ENCODE assay signal across 21 mouse cellular contexts in the genomic region with DNA sequence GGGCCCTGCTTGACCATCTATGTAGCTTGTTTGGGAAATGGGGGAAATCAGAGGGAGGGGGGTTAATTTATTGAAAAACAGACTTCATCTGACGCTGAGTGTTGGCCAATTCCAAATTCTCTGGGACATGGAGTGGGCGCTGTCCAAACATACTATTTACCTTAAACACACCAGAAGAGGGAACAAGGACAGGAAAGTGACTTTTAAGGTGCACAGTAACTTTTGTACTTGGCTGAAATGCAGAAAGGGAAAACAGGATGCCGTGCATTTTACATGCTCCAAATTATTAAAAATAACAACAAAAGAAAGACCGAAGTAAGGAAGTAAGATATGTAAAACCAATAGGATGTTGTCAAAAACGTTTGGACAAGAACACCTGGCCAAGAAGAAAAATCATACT. TPM values are rescaled to one million over a fixed set of nuclear protein-coding genes. Genes with fewer than 3 reads are reported as not detected.
DNase-seq lines count a peak whose midpoint lies in the region; ATAC-seq and TF ChIP-seq lines count a peak whose summit lies in the region.
"Had no signal": no experiment of that assay in that cellular context is flagged by ENCODE, and none has a peak within 500 bp of the region (broad histone marks: within the 10 kb centered on the region; RNA-seq: fewer than 3 reads in every experiment).

No protein-coding gene starts in this region.

- peaks cover 14% of the 10 kb centered on the region for H3K4me1 ChIP-seq in hindbrain, embryonic 12.5 days
- peaks cover 43% of the 10 kb centered on the region for H3K4me1 ChIP-seq in hindbrain, embryonic 10.5 days (replicated peaks)
- peaks cover 61% of the 10 kb centered on the region for H3K4me1 ChIP-seq in forebrain, embryonic 10.5 days
- H3K4me1 ChIP-seq in limb, embryonic 14.5 days (ENCODE audit: control insufficient read depth, insufficient read depth, low read length): peaks cover 11% of the 10 kb centered on the region

- no peaks in the 10 kb centered on the region for H3K36me3 ChIP-seq in hindbrain, embryonic 12.5 days
- H3K36me3 ChIP-seq in hindbrain, embryonic 10.5 days: no peaks in the 10 kb centered on the region
- H3K36me3 ChIP-seq in forebrain, embryonic 10.5 days (replicated peaks): no peaks in the 10 kb centered on the region
- H3K36me3 ChIP-seq in limb, embryonic 14.5 days (ENCODE audit: control insufficient read depth, insufficient read depth, low read length): no peaks in the 10 kb centered on the region

- H3K27me3 ChIP-seq in hindbrain, embryonic 12.5 days: peaks cover 95% of the 10 kb centered on the region
- peaks cover 100% of the 10 kb centered on the region for H3K27me3 ChIP-seq in hindbrain, embryonic 10.5 days (ENCODE audit: insufficient read depth, poor library complexity, severe bottlenecking)
- H3K27me3 ChIP-seq in forebrain, embryonic 10.5 days (ENCODE audit: poor library complexity, severe bottlenecking): peaks cover 100% of the 10 kb centered on the region
- H3K27me3 ChIP-seq in limb, embryonic 14.5 days (ENCODE audit: control insufficient read depth, insufficient read depth, low read length): peaks cover 97% of the 10 kb centered on the region
- H3K27me3 ChIP-seq: Patski had no signal

- no peak overlapping the region for H3K4me2 ChIP-seq in hindbrain, embryonic 12.5 days (replicated peaks)
- no peak overlapping the region for H3K4me2 ChIP-seq in limb, embryonic 14.5 days (replicated peaks; ENCODE audit: low read depth, low read length, severe bottlenecking)
- H3K4me2 ChIP-seq: hindbrain, embryonic 14.5 days had no signal

- TF ChIP-seq POLR2A in brain, embryonic 14.5 days (IDR thresholded peaks at IDR 0.05; ENCODE audit: borderline replicate concordance, extremely low read depth, insufficient read depth, insufficient read length, poor library complexity, severe bottlenecking): no peak
- TF ChIP-seq POLR2A in limb, embryonic 14.5 days (IDR thresholded peaks at IDR 0.05; ENCODE audit: borderline replicate concordance, extremely low read depth, insufficient read depth, insufficient read length): no peak

- no peak overlapping the region for H3K9ac ChIP-seq in hindbrain, embryonic 12.5 days
- no peak overlapping the region for H3K9ac ChIP-seq in limb, embryonic 14.5 days (ENCODE audit: low read depth, low read length, severe bottlenecking)
- H3K9ac ChIP-seq: hindbrain, embryonic 14.5 days; liver, embryonic 14.5 days had no signal

- H3K9me3 ChIP-seq in hindbrain, embryonic 12.5 days (replicated peaks): no peaks in the 10 kb centered on the region
- H3K9me3 ChIP-seq in hindbrain, embryonic 10.5 days: no peaks in the 10 kb centered on the region
- no peaks in the 10 kb centered on the region for H3K9me3 ChIP-seq in forebrain, embryonic 10.5 days
- H3K9me3 ChIP-seq in limb, embryonic 14.5 days (ENCODE audit: control insufficient read depth, low read length): no peaks in the 10 kb centered on the region

- no peak for TF ChIP-seq CTCF in brain, embryonic 14.5 days (IDR thresholded peaks at IDR 0.05; ENCODE audit: borderline replicate concordance, extremely low read depth, insufficient read depth, insufficient read length)

- H3K4me3 ChIP-seq in hindbrain, embryonic 12.5 days: 0 out of 2 replicates have a peak overlapping the region, but pooled peaks have one; percentile 11
- H3K4me3 ChIP-seq in hindbrain, embryonic 10.5 days: no peak overlapping the region
- peak overlapping the region; percentile 60; the same call in 1 of the 2 replicates for H3K4me3 ChIP-seq in forebrain, embryonic 10.5 days
- H3K4me3 ChIP-seq in limb, embryonic 14.5 days (replicated peaks; ENCODE audit: low read length): 0 out of 2 replicates have a peak overlapping the region, but pooled peaks have one; percentile 8
- H3K4me3 ChIP-seq: gastrocnemius, adult 2 months had no signal

- DNase-seq in hindbrain, embryonic 10.5 days (ENCODE audit: low spot score): no peak
- DNase-seq in brain, embryonic 14.5 days (ENCODE audit: low read depth): peak; percentile 22
- DNase-seq in forebrain, embryonic 10.5 days (ENCODE audit: extremely low spot score, low spot score): no peak
- DNase-seq in limb, embryonic 14.5 days (ENCODE audit: low spot score): no peak
- no peak for DNase-seq in layer of hippocampus, postnatal 36 days
- no peak for DNase-seq in ovary, postnatal 14 days (ENCODE audit: low spot score)
- DNase-seq in cerebellum, adult 11-12 months: no peak
- DNase-seq: cerebellum, postnatal 25 days; gastrocnemius, adult 2 months; kidney, adult 8-10 months; left cerebral cortex, postnatal 4 days; right cerebral cortex, postnatal 4 days; thymus, adult 2 months had no signal

- WGBS in hindbrain, embryonic 12.5 days: 11% methylated on average over 5 of the region's 5 CpGs
- 5% methylated on average over 5 of the region's 5 CpGs for WGBS in hindbrain, embryonic 10.5 days
- 8% methylated on average over 5 of the region's 5 CpGs for WGBS in forebrain, embryonic 10.5 days
- 7% methylated on average over 5 of the region's 5 CpGs for WGBS in limb, embryonic 14.5 days

- no peak for ATAC-seq in hindbrain, embryonic 12.5 days (ENCODE audit: low FRiP score)
- no peak for ATAC-seq in limb, embryonic 14.5 days (ENCODE audit: low FRiP score, low read depth)
- ATAC-seq: lung, postnatal 0 days; Patski had no signal

- H3K27ac ChIP-seq in hindbrain, embryonic 12.5 days: no peak overlapping the region
- H3K27ac ChIP-seq in hindbrain, embryonic 10.5 days: no peak overlapping the region
- peak overlapping the region; percentile 58; the same call in 1 of the 2 replicates for H3K27ac ChIP-seq in forebrain, embryonic 10.5 days
- no peak overlapping the region for H3K27ac ChIP-seq in limb, embryonic 14.5 days (replicated peaks; ENCODE audit: low read depth, low read length)
- H3K27ac ChIP-seq: gastrocnemius, adult 2 months; hindbrain, embryonic 14.5 days; liver, embryonic 14.5 days had no signal

RNA-seq across cellular contexts. Expression of a gene that starts 5.2 kb away (rescaled TPM):
- polyA plus RNA-seq in hindbrain, embryonic 12.5 days (2016; fragmentation: Nextera tagmentation; extraction: Ambion mirVana): 8.3 and 10.1 TPM in 2 replicates
- polyA plus RNA-seq in hindbrain, embryonic 10.5 days (2016; fragmentation: Nextera tagmentation; extraction: Ambion mirVana): 6.4 and 9.9 TPM in 2 replicates
- polyA plus RNA-seq in brain, embryonic 14.5 days (2012; rRNA removed): 93.3 and 265 TPM in 2 replicates
- polyA plus RNA-seq in forebrain, embryonic 10.5 days (2016; fragmentation: Nextera tagmentation; extraction: Ambion mirVana): 32.5 and 32.9 TPM in 2 replicates
- 4.3 and 6.3 TPM in 2 replicates for polyA plus RNA-seq in limb, embryonic 14.5 days (2012; rRNA removed)
- 4.1 and 4.3 TPM in 2 replicates for polyA plus RNA-seq in limb, embryonic 14.5 days (2014; fragmentation: Nextera tagmentation; extraction: Ambion mirVana)
- total RNA-seq in layer of hippocampus, postnatal 36 days (2021): 10 to 100 TPM; 15.0 to 16.2 TPM
- total RNA-seq: megakaryocyte-erythroid progenitor cell, adult 5-6 weeks had no signal
- polyA plus RNA-seq: heart, postnatal 0 days; lung, postnatal 0 days had no signal

RNA-seq across cellular contexts. Expression of a gene that starts 13.5 kb away (rescaled TPM):
- 4.7 and 5.3 TPM in 2 replicates for polyA plus RNA-seq in hindbrain, embryonic 12.5 days (2016; fragmentation: Nextera tagmentation; extraction: Ambion mirVana)
- polyA plus RNA-seq in hindbrain, embryonic 10.5 days (2016; fragmentation: Nextera tagmentation; extraction: Ambion mirVana): 7.6 and 7.8 TPM in 2 replicates
- polyA plus RNA-seq in brain, embryonic 14.5 days (2012; rRNA removed): 32.8 and 48.3 TPM in 2 replicates
- 15.5 and 17.8 TPM in 2 replicates for polyA plus RNA-seq in forebrain, embryonic 10.5 days (2016; fragmentation: Nextera tagmentation; extraction: Ambion mirVana)
- 3.6 and 3.9 TPM in 2 replicates for polyA plus RNA-seq in limb, embryonic 14.5 days (2012; rRNA removed)
- 3.1 and 4.6 TPM in 2 replicates for polyA plus RNA-seq in limb, embryonic 14.5 days (2014; fragmentation: Nextera tagmentation; extraction: Ambion mirVana)
- 1 to 10 TPM; 4.9 to 5.3 TPM for total RNA-seq in layer of hippocampus, postnatal 36 days (2021)
- total RNA-seq: gastrocnemius, adult 2 months; heart, adult 18-20 months; megakaryocyte-erythroid progenitor cell, adult 5-6 weeks had no signal
- polyA plus RNA-seq: heart, postnatal 0 days; lung, postnatal 0 days had no signal
